Mouse (Mus musculus) granulocyte monocyte progenitor cell, adult 5-6 weeks (primary cell): Measurements from ENCODE around the gene Rab39. TPM values are rescaled to one million over a fixed set of nuclear protein-coding genes. Genes with fewer than 3 reads are reported as not detected.

Experiments
- total RNA-seq, 2 experiments: library from RNA; stranded (forward) in 1 of 2; stranded (reverse) in 1 of 2; fragments of 200-712, 200-1000 nt in 1 of 2; fragments of >200 nt in 1 of 2; fragmentation: Nextera tagmentation in 1 of 2; gene quantifications; 2 replicates each; pipeline ENCODE4 v1.2.3; 2014 to 2017

The Rab39 gene
- total RNA-seq, 2 experiments from 2014 or later, result 0.82 TPM; not detected in 1

Other genes with a start within 250 kb of the Rab39 start
- gene Atm, start 169.5 kb downstream of the Rab39 start, total RNA-seq (2014; fragmentation: Nextera tagmentation), result 34.1 and 53.2 TPM in 2 replicates
- 39.6 and 57.4 TPM in 2 replicates for gene Atm, start 169.5 kb downstream of the Rab39 start, total RNA-seq (2017)
- gene Npat, start 169.2 kb downstream of the Rab39 start, total RNA-seq (2014; fragmentation: Nextera tagmentation), result 28.8 and 30.8 TPM in 2 replicates
- 19.8 and 26.6 TPM in 2 replicates for gene Npat, start 169.2 kb downstream of the Rab39 start, total RNA-seq (2017)
- 77.9 and 82.3 TPM in 2 replicates for gene Acat1, start 95.8 kb downstream of the Rab39 start, total RNA-seq (2014; fragmentation: Nextera tagmentation)
- gene Acat1, start 95.8 kb downstream of the Rab39 start, total RNA-seq (2017), result 69.8 and 79.4 TPM in 2 replicates
- gene Cul5, start 36.2 kb downstream of the Rab39 start, total RNA-seq (2014; fragmentation: Nextera tagmentation), result 18.8 and 21.3 TPM in 2 replicates
- 54.6 and 56.4 TPM in 2 replicates for gene Cul5, start 36.2 kb downstream of the Rab39 start, total RNA-seq (2017)
- 0.60 and 1.9 TPM in 2 replicates for gene Slc35f2, start 65.3 kb upstream of the Rab39 start, total RNA-seq (2014; fragmentation: Nextera tagmentation)
- 0.88 and 1.2 TPM in 2 replicates for gene Slc35f2, start 65.3 kb upstream of the Rab39 start, total RNA-seq (2017)
- not detected in 2 replicates for gene Sln, start 143.9 kb upstream of the Rab39 start, total RNA-seq (2014; fragmentation: Nextera tagmentation)
- not detected in 2 replicates for gene Sln, start 143.9 kb upstream of the Rab39 start, total RNA-seq (2017)